In the genomic region with DNA sequence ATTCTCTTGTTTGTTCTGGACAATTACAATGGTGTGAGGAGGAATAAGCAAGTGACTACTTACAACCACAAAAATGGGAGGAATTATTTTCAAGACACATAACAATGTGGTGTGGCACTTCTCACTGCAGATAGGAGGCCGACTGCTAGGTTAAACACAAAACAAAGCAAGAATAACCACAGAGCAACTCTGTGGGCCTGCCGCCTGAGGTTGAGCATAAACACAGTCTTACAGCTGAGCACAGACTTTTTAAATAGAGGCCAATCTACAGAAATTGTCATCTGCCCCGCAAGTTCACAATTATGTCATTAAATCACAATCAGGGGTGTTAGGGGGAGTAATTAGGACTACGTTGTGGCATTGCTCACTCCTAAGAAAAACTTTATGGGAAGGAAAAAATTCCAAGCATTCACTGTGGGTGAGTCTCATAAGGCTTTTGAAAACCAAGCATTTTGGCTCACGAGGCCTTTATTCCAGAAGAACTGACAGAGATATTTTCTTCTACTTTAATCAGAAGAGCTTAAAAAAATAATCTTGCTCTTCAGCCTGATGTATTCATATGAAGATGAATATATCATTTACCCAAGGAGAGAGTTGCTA, we compare ENCODE assay signal across 32 mouse cellular contexts.
DNase-seq lines count a peak whose midpoint lies in the region; ATAC-seq and TF ChIP-seq lines count a peak whose summit lies in the region.
"Had no signal": no experiment of that assay in that cellular context is flagged by ENCODE, and none has a peak within 500 bp of the region (broad histone marks: within the 10 kb centered on the region; RNA-seq: fewer than 3 reads in every experiment).

No protein-coding gene starts in this region.

- H3ac ChIP-seq in myocyte (ENCODE audit: control insufficient read depth, insufficient read length) = no peak overlapping the region

- in situ Hi-C loops in Patski (cut with MboI; ENCODE audit: low pct_unique_long_range_greater_than_20kb) = loop anchor here (5.0 kb wide), 1 partner anchor 402 kb away; no protein-coding TSS in a partner anchor

- no peaks in the 10 kb centered on the region for H3K27me3 ChIP-seq in Patski
- no peaks in the 10 kb centered on the region for H3K27me3 ChIP-seq in myocyte (ENCODE audit: control insufficient read depth, insufficient read depth, insufficient read length)
- H3K27me3 ChIP-seq: forebrain, embryonic 15.5 days; heart, embryonic 13.5 days; kidney, embryonic 15.5 days had no signal

- intact Hi-C loops in heart, postnatal 10 days (cut with DNase I) = loop anchor here (5.0 kb wide), 1 partner anchor 462 kb away; no protein-coding TSS in a partner anchor

- TF ChIP-seq CTCF in Patski (IDR thresholded peaks at IDR 0.05) = no peak
- TF ChIP-seq CTCF in embryonic fibroblast, embryonic 13.5 days (IDR thresholded peaks at IDR 0.05; ENCODE audit: borderline replicate concordance, insufficient read depth, low read length) = no peak

- peaks cover 13% of the 10 kb centered on the region for H3K4me1 ChIP-seq in embryonic fibroblast, embryonic 13.5 days (ENCODE audit: control insufficient read depth, insufficient read depth, low read length)
- H3K4me1 ChIP-seq: forebrain, embryonic 15.5 days; heart, embryonic 13.5 days; kidney, embryonic 15.5 days had no signal

- CTCF ChIA-PET in Patski (lab: Charles Lee) = interaction anchor here (1.4 to 1.6 kb wide), 2 partner anchors 13 to 26 kb away, joined by 3 read pairs; no protein-coding TSS in a partner anchor

- H3K4me2 ChIP-seq in myocyte (ENCODE audit: low read depth) = peak overlapping the region; percentile 37
- H3K4me2 ChIP-seq: forebrain, embryonic 15.5 days; heart, embryonic 13.5 days; kidney, embryonic 15.5 days had no signal

- peak; percentile 11 for DNase-seq in heart, adult 11 months
- DNase-seq in heart, postnatal 10 days = no peak
- DNase-seq in Patski (ENCODE audit: low read depth, low spot score) = peak; percentile 87
- no peak for DNase-seq in embryo, embryonic 9.5 days (ENCODE audit: extremely low spot score)
- DNase-seq in thymus, postnatal 4 days = no peak
- DNase-seq: adrenal gland, adult 2 months; adrenal gland, postnatal 36 days; cerebellum, adult 18-20 months; cerebellum, postnatal 10 days; gastrocnemius, adult 2 months; heart, postnatal 14 days; kidney, adult 18-20 months; kidney, postnatal 4 days; liver; lung, adult 2 months; lung, postnatal 10 days; midbrain, embryonic 14.5 days; right cerebral cortex, postnatal 25 days; spleen, adult 18-20 months; thymus, adult 18-20 months; thymus, postnatal 25 days had no signal

- no peaks in the 10 kb centered on the region for H3K79me2 ChIP-seq in myocyte (ENCODE audit: control insufficient read depth, insufficient read depth)

- no peaks in the 10 kb centered on the region for H3K36me3 ChIP-seq in myocyte (ENCODE audit: control insufficient read depth, insufficient read depth)
- H3K36me3 ChIP-seq: forebrain, embryonic 15.5 days; heart, embryonic 13.5 days; kidney, embryonic 15.5 days had no signal

- TF ChIP-seq POLR2A in embryonic fibroblast, embryonic 13.5 days (IDR thresholded peaks at IDR 0.05; ENCODE audit: low read depth, low read length) = no peak
- TF ChIP-seq POLR2A in myocyte (IDR thresholded peaks at IDR 0.05; ENCODE audit: insufficient read length, low read depth) = no peak

- ATAC-seq in Patski = peak; percentile 94
- ATAC-seq: activated CD4-positive, CD25-positive, alpha-beta regulatory T cell, adult 4 months; CD4-positive, CD25-positive, alpha-beta regulatory T cell, adult 4 months; forebrain, embryonic 15.5 days; hindbrain, embryonic 16.5 days had no signal

- peak overlapping the region; percentile 72 for H3K27ac ChIP-seq in embryonic fibroblast, embryonic 13.5 days (ENCODE audit: insufficient read depth, low read length)
- H3K27ac ChIP-seq: forebrain, embryonic 15.5 days; gastrocnemius, adult 2 months; heart, embryonic 13.5 days; kidney, embryonic 15.5 days; liver, embryonic 14.5 days; macrophage; stomach, postnatal 0 days had no signal

- H3K4me3 ChIP-seq in embryonic fibroblast, embryonic 13.5 days (ENCODE audit: insufficient read depth, low read length) = no peak overlapping the region
- no peak overlapping the region for H3K4me3 ChIP-seq in myocyte
- H3K4me3 ChIP-seq: forebrain, embryonic 15.5 days; gastrocnemius, adult 2 months; heart, embryonic 13.5 days; kidney, embryonic 15.5 days had no signal

- POLR2A ChIA-PET in Patski (lab: Charles Lee) = no interaction called here

TF ChIP-seq in myocyte, 11 proteins besides CTCF, POLR2A, EP300 and RAD21:
- TF ChIP-seq TCF12 (IDR thresholded peaks at IDR 0.05; ENCODE audit: insufficient read depth, poor library complexity, severe bottlenecking) = no peak
- TF ChIP-seq MYOG (IDR thresholded peaks at IDR 0.05; ENCODE audit: control insufficient read depth in 1 of 3, insufficient read depth in 1 of 3, insufficient read length in 2 of 3, low read depth in 2 of 3) = no peak
- TF ChIP-seq REST (IDR thresholded peaks at IDR 0.05; ENCODE audit: insufficient read depth, insufficient read length) = no peak
- TF ChIP-seq MYOD1 (IDR thresholded peaks at IDR 0.05; ENCODE audit: control insufficient read depth in 1 of 3, insufficient read length in 2 of 3, low read depth in 2 of 3) = no peak
- TF ChIP-seq E2F4 (IDR thresholded peaks at IDR 0.05; ENCODE audit: insufficient read depth) = no peak
- TF ChIP-seq SRF (IDR thresholded peaks at IDR 0.05; ENCODE audit: control insufficient read depth, insufficient read length, low read depth) = no peak
- no peak for TF ChIP-seq TCF3 (IDR thresholded peaks at IDR 0.05; ENCODE audit: insufficient read length, low read depth)
- no peak for TF ChIP-seq MAX (IDR thresholded peaks at IDR 0.05; ENCODE audit: low read depth)
- no peak for TF ChIP-seq USF1 (IDR thresholded peaks at IDR 0.05; ENCODE audit: low read depth)
- no peak for TF ChIP-seq POLR2AphosphoS2 (IDR thresholded peaks at IDR 0.05; ENCODE audit: insufficient read length, low read depth)
- no peak for TF ChIP-seq CEBPB (IDR thresholded peaks at IDR 0.05; ENCODE audit: insufficient read depth, poor library complexity, severe bottlenecking)
TF ChIP-seq in myocyte: peak in this region for 0.

Comparison
In these comparisons a context has a peak if more than half of its experiments do, and no peak if none do; other contexts are left out.
1. DNase-seq: peak in heart, adult 11 months (single experiment) and Patski (single experiment); none in heart, postnatal 10 days (0 of 2), embryo, embryonic 9.5 days (single experiment) and thymus, postnatal 4 days (single experiment).